Mouse (Mus musculus): Measurements from ENCODE around the gene Rapgef1. TPM values are rescaled to one million over a fixed set of nuclear protein-coding genes. Genes with fewer than 3 reads are reported as not detected.

The Rapgef1 gene
- total RNA-seq, 2 experiments from 2014 or later, result 45.4 to 49.9 TPM

Other genes starting within 250 kb of the Rapgef1 start
- not detected for gene Gm13420, start 132.0 kb downstream of the Rapgef1 start, total RNA-seq (2021)
- not detected for gene Gm13547, start 139.6 kb downstream of the Rapgef1 start, total RNA-seq (2021)
- gene Coq4, start 167.8 kb downstream of the Rapgef1 start, total RNA-seq (2021), result 10 to 100 TPM; 16.9 to 21.7 TPM
- gene Trub2, start 168.8 kb downstream of the Rapgef1 start, total RNA-seq (2021), result 10 to 100 TPM; 33.3 to 37.7 TPM
- 10 to 100 TPM; 30.4 to 39.2 TPM for gene Slc27a4, start 182.9 kb downstream of the Rapgef1 start, total RNA-seq (2021)
- gene Urm1, start 200.4 kb downstream of the Rapgef1 start, total RNA-seq (2021), result 10 to 100 TPM; 36.7 to 36.8 TPM
- gene Cercam, start 249.4 kb downstream of the Rapgef1 start, total RNA-seq (2021), result 10 to 100 TPM; 11.6 to 15.8 TPM